Mouse (Mus musculus) limb, embryonic 14.5 days (tissue): ENCODE measurements at regions not wholly inside any gene's neighbourhood (a gene's known extent, or its start where the extent isn't known, plus 50 kb on each side); places are given as distances from the start of the nearest gene placed in this dataset.

Experiments
- ATAC-seq: fragments of 200-750 bp; cut with Nextera tagmentation; 2 replicates; pipeline ENCODE4 v1.8.0; 2017; ENCODE audit warnings: low read depth, moderate number of reproducible peaks, moderate TSS enrichment; ENCODE audit not compliant: low FRiP score
- DNase-seq: peaks from one replicate; pipeline ENCODE4 v3.0.0-alpha.2; 2015; ENCODE audit warnings: low spot score
- H3K27ac ChIP-seq: fragments of 300-500 bp; sonication (generic); replicated peaks from 2 replicates; pipeline ENCODE4 v1.5.1; 2014; ENCODE audit warnings: low read depth, mild to moderate bottlenecking, low read length, moderate library complexity, mixed read lengths
- H3K27me3 ChIP-seq: fragments of 300-500 bp; sonication (generic); 2 replicates; pipeline ENCODE4 v1.6.1; 2014; ENCODE audit warnings: low read length, mixed read lengths; ENCODE audit not compliant: control insufficient read depth, insufficient read depth
- H3K36me3 ChIP-seq: fragments of 300-500 bp; sonication (generic); 2 replicates; pipeline ENCODE4 v1.6.1; 2014; ENCODE audit warnings: mild to moderate bottlenecking, low read length, moderate library complexity, mixed read lengths; ENCODE audit not compliant: control insufficient read depth, insufficient read depth
- H3K4me1 ChIP-seq: fragments of 300-500 bp; sonication (generic); 2 replicates; pipeline ENCODE4 v1.6.1; 2014; ENCODE audit warnings: antibody characterized with exemption, low read length, mixed read lengths; ENCODE audit not compliant: control insufficient read depth, insufficient read depth
- H3K4me2 ChIP-seq: fragments of 300-500 bp; sonication (generic); replicated peaks from 2 replicates; pipeline ENCODE4 v1.6.1; 2014; ENCODE audit warnings: low read depth, mild to moderate bottlenecking, low read length, moderate library complexity; ENCODE audit not compliant: severe bottlenecking
- H3K4me3 ChIP-seq: fragments of 300-500 bp; sonication (generic); replicated peaks from 2 replicates; pipeline ENCODE4 v1.5.1; 2014; ENCODE audit warnings: low read length
- H3K9ac ChIP-seq: fragments of 300-500 bp; sonication (generic); 2 replicates; pipeline ENCODE4 v1.6.1; 2014; ENCODE audit warnings: mild to moderate bottlenecking, low read depth, low read length, moderate library complexity; ENCODE audit not compliant: severe bottlenecking
- H3K9me3 ChIP-seq: fragments of 300-500 bp; sonication (generic); 2 replicates; pipeline ENCODE4 v1.6.1; 2016; ENCODE audit warnings: low read length; ENCODE audit not compliant: control insufficient read depth
- POLR2A ChIP-seq: fragments of 200-500 bp; IDR thresholded peaks from 2 replicates; pipeline ENCODE4 v1.8.0; 2012; ENCODE audit warnings: inconsistent platforms, mild to moderate bottlenecking, moderate library complexity, borderline replicate concordance; ENCODE audit not compliant: insufficient read depth, insufficient read length; ENCODE audit errors: extremely low read depth
- WGBS: fragments of 180-500 bp; shearing (Covaris S2); extraction: QIAGEN DNeasy Blood & Tissue Kit; methylation state at CpG from one replicate; pipeline ENCODE4 v1.1.7; 2014; 5-methylcytosine and 5-hydroxymethylcytosine counted together

- 12% methylated on average over 4 of the region's 4 CpGs for WGBS
- peak; percentile 41 for DNase-seq
These were observed 98.8 kb upstream of the Pik3r1 start for GRCm38 (mm10) chr13:101866843-101867242.

GRCm38 (mm10) chr13:101874761-101875160 is 106.7 kb upstream of the Pik3r1 start:
- no peak for DNase-seq

More at GRCm38 (mm10) chr13:101866843-101867242, 98.8 kb upstream of the Pik3r1 start:
- Histone ChIP-seq H3K9me3 (no peaks in the 10 kb centered on the region), H3K4me3 (no peak overlapping the region), H3K27ac (no peak overlapping the region), H3K27me3 (no peaks in the 10 kb centered on the region), H3K9ac (no peak overlapping the region), H3K4me1 (no peaks in the 10 kb centered on the region; the same call in 1 of the 2 replicates), H3K4me2 (no peak overlapping the region), H3K36me3 (no peaks in the 10 kb centered on the region)
- no peak for TF ChIP-seq POLR2A
- no peak for ATAC-seq

DNA sequence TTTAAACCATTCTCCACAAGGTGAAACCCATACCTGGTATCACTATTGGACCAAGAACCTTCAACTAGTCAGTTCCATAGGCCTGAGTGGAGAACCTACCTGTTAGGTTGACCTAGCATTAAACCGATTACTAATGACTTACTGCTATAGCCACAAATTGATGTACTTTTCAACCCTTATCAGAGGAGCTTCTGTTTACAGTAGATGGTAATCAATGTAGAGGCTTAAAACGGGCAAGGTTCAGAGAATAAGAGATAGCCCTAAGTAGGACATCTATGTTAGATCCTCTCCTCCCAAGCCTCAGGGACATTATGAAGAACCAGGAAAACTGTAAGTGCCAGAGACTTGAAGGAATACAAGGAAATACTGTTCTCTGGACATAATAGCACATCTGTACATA is 108.1 kb upstream of the Pik3r1 start:
- Histone ChIP-seq H3K4me3 (no peak overlapping the region), H3K4me1 (no peaks in the 10 kb centered on the region), H3K27me3 (no peaks in the 10 kb centered on the region), H3K36me3 (no peaks in the 10 kb centered on the region), H3K9ac (no peak overlapping the region), H3K9me3 (no peaks in the 10 kb centered on the region), H3K27ac (no peak overlapping the region), H3K4me2 (no peak overlapping the region)
- 89% methylated on average over 2 of the region's 2 CpGs for WGBS
- DNase-seq (no peak), ATAC-seq (no peak)
- TF ChIP-seq POLR2A: no peak

More at GRCm38 (mm10) chr13:101874761-101875160, 106.7 kb upstream of the Pik3r1 start:
- Histone ChIP-seq H3K4me3 (no peak overlapping the region), H3K9me3 (no peaks in the 10 kb centered on the region), H3K4me1 (no peaks in the 10 kb centered on the region), H3K36me3 (no peaks in the 10 kb centered on the region), H3K4me2 (no peak overlapping the region), H3K9ac (no peak overlapping the region), H3K27ac (no peak overlapping the region), H3K27me3 (no peaks in the 10 kb centered on the region)
- TF ChIP-seq POLR2A: no peak
- 94% methylated on average over 4 of the region's 4 CpGs for WGBS
- no peak for ATAC-seq

DNA sequence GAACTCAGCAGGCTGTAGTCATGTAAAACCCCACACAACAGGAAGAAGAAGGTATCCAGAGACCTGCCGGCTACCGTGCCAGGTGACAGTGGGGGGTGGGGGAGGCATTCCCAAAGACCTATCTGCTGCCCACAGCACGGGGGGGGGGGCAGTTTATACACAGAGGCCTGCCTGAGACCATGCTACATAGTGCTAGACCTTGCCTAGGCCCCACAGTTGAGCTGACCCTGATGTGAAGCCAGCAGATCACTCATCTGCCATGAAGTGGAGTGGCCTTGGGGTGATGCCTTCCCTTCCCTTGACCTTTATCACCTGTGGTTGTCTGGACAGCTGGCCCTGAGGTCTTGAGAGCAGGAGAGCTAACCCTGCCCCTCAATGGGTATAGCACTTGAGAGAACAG is 108.6 kb upstream of the Pik3r1 start:
- Histone ChIP-seq H3K36me3 (no peaks in the 10 kb centered on the region), H3K9me3 (no peaks in the 10 kb centered on the region), H3K27me3 (no peaks in the 10 kb centered on the region), H3K9ac (no peak overlapping the region), H3K4me1 (no peaks in the 10 kb centered on the region), H3K4me2 (no peak overlapping the region), H3K4me3 (no peak overlapping the region), H3K27ac (no peak overlapping the region)
- no peak for DNase-seq
- 82% methylated on average over 3 of the region's 3 CpGs for WGBS
- ATAC-seq: no peak
- no peak for TF ChIP-seq POLR2A

GRCm38 (mm10) chr13:101878168-101878567 is 110.2 kb upstream of the Pik3r1 start:
- no peak overlapping the region for H3K4me3 ChIP-seq
- no peaks in the 10 kb centered on the region for H3K36me3 ChIP-seq
- H3K27me3 ChIP-seq: no peaks in the 10 kb centered on the region
- ATAC-seq (no peak), DNase-seq (no peak)
- H3K4me1 ChIP-seq: no peaks in the 10 kb centered on the region
- H3K27ac ChIP-seq: no peak overlapping the region
- H3K9ac ChIP-seq: no peak overlapping the region
- H3K4me2 ChIP-seq: no peak overlapping the region
- no peak for TF ChIP-seq POLR2A
- H3K9me3 ChIP-seq: no peaks in the 10 kb centered on the region

DNA sequence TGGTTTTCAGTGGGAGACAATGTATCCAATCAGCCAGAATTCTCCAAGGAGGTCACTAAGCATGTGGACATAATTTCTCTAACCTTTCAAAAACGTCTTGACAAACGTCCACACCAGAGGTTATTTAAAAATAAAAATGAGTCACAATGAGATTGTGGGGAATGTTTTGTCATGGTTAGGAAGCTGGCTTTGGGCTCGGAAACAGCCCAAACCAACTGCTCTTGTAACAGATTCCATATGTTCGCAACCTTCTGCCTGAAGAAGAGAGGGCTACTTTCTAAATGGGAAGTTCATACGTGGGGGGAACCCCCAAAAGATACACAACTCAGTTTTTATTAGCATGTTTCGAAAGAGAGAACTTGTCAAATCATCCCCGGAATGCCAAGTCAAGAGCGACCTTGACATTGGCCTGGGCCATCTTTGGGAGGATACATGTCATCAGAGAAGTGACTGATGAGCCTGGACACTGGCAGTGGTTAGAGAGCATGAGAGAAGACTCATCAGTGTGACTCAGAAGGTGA is 111.6 kb upstream of the Pik3r1 start:
- no peak for ATAC-seq
- WGBS: 66% methylated on average over 8 of the region's 8 CpGs
- H3K9me3 ChIP-seq: no peaks in the 10 kb centered on the region

More for the DNA sequence above, 111.6 kb upstream of the Pik3r1 start:
- no peak for TF ChIP-seq POLR2A
- no peak for DNase-seq
- no peaks in the 10 kb centered on the region for H3K4me1 ChIP-seq
- H3K4me2 ChIP-seq: no peak overlapping the region
- no peak overlapping the region for H3K27ac ChIP-seq
- no peak overlapping the region for H3K9ac ChIP-seq
- H3K27me3 ChIP-seq: no peaks in the 10 kb centered on the region
- H3K4me3 ChIP-seq: no peak overlapping the region
- no peaks in the 10 kb centered on the region for H3K36me3 ChIP-seq
